Mouse (Mus musculus) hindbrain, embryonic 12.5 days (tissue): ENCODE measurements around the gene Vac14. TPM values are rescaled to one million over a fixed set of nuclear protein-coding genes. Genes with fewer than 3 reads are reported as not detected.

ENCODE experiments used
- ATAC-seq: fragments of 200-750 bp; cut with Nextera tagmentation; 2 replicates; pipeline ENCODE4 v1.8.0; 2017; ENCODE audit warnings: moderate TSS enrichment; ENCODE audit not compliant: low FRiP score
- H3K27ac ChIP-seq: fragments of 300-500 bp; sonication (generic); 2 replicates; pipeline ENCODE4 v1.5.1; 2016; ENCODE audit warnings: mild to moderate bottlenecking
- H3K27me3 ChIP-seq: fragments of 300-500 bp; sonication (generic); 2 replicates; pipeline ENCODE4 v1.6.1; 2016; ENCODE audit warnings: mild to moderate bottlenecking
- H3K36me3 ChIP-seq: fragments of 300-500 bp; sonication (generic); 2 replicates; pipeline ENCODE4 v1.6.1; 2016; ENCODE audit warnings: mild to moderate bottlenecking
- H3K4me1 ChIP-seq: fragments of 300-500 bp; sonication (generic); 2 replicates; pipeline ENCODE4 v1.6.1; 2016
- H3K4me2 ChIP-seq: fragments of 300-500 bp; sonication (generic); replicated peaks from 2 replicates; pipeline ENCODE4 v1.6.1; 2016; ENCODE audit warnings: mild to moderate bottlenecking
- H3K4me3 ChIP-seq: fragments of 300-500 bp; sonication (generic); 2 replicates; pipeline ENCODE4 v1.5.1; 2016; ENCODE audit warnings: mild to moderate bottlenecking
- H3K9ac ChIP-seq: fragments of 300-500 bp; sonication (generic); 2 replicates; pipeline ENCODE4 v1.6.1; 2016; ENCODE audit warnings: mild to moderate bottlenecking, moderate library complexity
- H3K9me3 ChIP-seq: fragments of 300-500 bp; sonication (generic); replicated peaks from 2 replicates; pipeline ENCODE4 v1.6.1; 2016; ENCODE audit warnings: mild to moderate bottlenecking
- WGBS: fragments of 180-500 bp; shearing (Covaris S2); methylation state at CpG from one replicate; pipeline ENCODE4 v1.1.7; 2016; 5-methylcytosine and 5-hydroxymethylcytosine counted together
- polyA plus RNA-seq: library from polyadenylated mRNA; unstranded; fragments of >200 nt; fragmentation: Nextera tagmentation; extraction: Ambion mirVana; gene quantifications from 2 replicates; pipeline ENCODE4 v1.2.1, GENCODE M21; 2016

Gene Vac14
- polyA plus RNA-seq, 1 experiment from 2014 or later, result 29.7 TPM

- Histone ChIP-seq H3K27me3 (no peaks in the 10 kb centered on the region), H3K27ac (no peak overlapping the region; the same call in 1 of the 2 replicates), H3K4me3 (no peak overlapping the region), H3K36me3 (peaks cover 42% of the 10 kb centered on the region), H3K4me1 (no peaks in the 10 kb centered on the region), H3K4me2 (no peak overlapping the region), H3K9me3 (no peaks in the 10 kb centered on the region), H3K9ac (no peak overlapping the region)
- 84% methylated on average over 6 of the region's 6 CpGs for WGBS
- no peak for ATAC-seq
Observed at GRCm38 (mm10) chr8:110671309-110671708, 52.9 kb downstream of the Vac14 start.

DNA sequence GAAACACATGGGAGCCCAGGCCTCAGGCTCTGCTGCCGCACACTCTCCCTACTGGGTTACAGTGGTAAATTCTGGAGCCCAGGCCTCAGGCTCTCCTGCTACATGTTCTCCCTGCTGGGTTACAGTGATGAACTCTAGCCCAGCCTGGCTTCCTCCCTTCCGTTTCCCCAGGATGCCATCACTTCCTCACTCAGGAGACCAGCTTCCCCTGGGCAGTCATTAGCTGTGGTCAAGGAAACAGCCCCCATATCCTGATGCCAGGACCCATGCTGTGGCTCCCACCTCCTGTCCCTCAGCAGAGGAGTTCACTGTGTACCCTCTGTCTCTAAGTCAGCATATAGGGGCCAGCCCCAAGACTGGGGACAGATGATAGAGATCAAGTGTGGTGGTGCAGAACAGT lies 53.7 kb downstream of the Vac14 start:
- Histone ChIP-seq H3K27me3 (no peaks in the 10 kb centered on the region), H3K4me1 (no peaks in the 10 kb centered on the region), H3K27ac (no peak overlapping the region), H3K9ac (no peak overlapping the region), H3K9me3 (no peaks in the 10 kb centered on the region), H3K36me3 (peaks cover 46% of the 10 kb centered on the region), H3K4me3 (no peak overlapping the region), H3K4me2 (no peak overlapping the region)
- ATAC-seq, result no peak
- 66% methylated on average over 2 of the region's 2 CpGs for WGBS

DNA sequence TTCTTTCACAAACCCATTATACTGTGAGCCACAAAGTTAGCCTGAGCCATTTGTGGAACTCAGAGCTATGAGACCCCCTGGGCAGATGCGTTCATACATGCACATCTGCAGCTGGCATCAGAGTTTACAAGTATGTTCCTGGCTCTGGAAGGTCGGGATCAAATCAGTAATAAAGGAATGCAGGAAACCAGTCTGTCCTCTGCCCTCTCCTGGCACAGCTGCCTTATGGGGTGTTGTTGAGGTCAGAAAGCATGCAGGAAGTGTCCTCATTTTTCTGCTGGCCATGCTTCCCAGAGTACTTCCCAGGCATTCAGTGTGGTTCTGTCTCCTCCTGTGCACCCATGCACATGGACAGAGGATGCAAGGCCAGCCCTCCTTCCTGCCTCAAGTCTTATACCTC lies 54.8 kb downstream of the Vac14 start:
- Histone ChIP-seq H3K27me3 (no peaks in the 10 kb centered on the region), H3K4me3 (no peak overlapping the region), H3K36me3 (peaks cover 46% of the 10 kb centered on the region), H3K9ac (no peak overlapping the region), H3K4me2 (no peak overlapping the region), H3K4me1 (no peaks in the 10 kb centered on the region), H3K27ac (no peak overlapping the region), H3K9me3 (no peaks in the 10 kb centered on the region)
- WGBS, result 77% methylated on average over 2 of the region's 2 CpGs
- no peak for ATAC-seq

GRCm38 (mm10) chr8:110674589-110674988 lies 56.2 kb downstream of the Vac14 start:
- Histone ChIP-seq H3K36me3 (peaks cover 46% of the 10 kb centered on the region), H3K9ac (no peak overlapping the region), H3K27ac (no peak overlapping the region), H3K4me1 (no peaks in the 10 kb centered on the region), H3K27me3 (no peaks in the 10 kb centered on the region), H3K4me3 (no peak overlapping the region), H3K4me2 (no peak overlapping the region), H3K9me3 (no peaks in the 10 kb centered on the region)
- WGBS, result 96% methylated on average over 1 of the region's 1 CpGs
- no peak for ATAC-seq

DNA sequence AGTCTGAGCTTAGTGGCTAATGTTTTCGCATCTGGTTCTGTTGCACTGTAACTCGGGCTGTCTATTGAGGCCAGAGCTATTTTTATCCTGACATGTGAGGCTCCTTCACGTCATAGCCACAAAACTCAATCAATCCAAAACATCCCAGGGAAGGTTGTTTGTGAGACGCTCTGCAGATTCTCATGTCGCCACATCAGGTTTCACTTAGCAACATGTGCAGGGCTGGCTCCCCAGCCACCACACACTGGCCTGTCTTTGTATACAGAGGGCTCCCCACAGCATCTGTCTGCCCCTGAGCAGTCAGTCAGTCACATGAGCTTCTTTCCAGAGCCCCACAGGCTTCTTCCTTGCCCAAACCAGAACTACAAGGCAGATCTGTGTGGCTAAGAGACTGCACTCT lies 58.3 kb downstream of the Vac14 start:
- H3K27me3 ChIP-seq, result no peaks in the 10 kb centered on the region
- no peak overlapping the region; the same call in 1 of the 2 replicates for H3K27ac ChIP-seq
- no peak overlapping the region for H3K9ac ChIP-seq
- no peaks in the 10 kb centered on the region for H3K9me3 ChIP-seq
- no peak overlapping the region for H3K4me2 ChIP-seq
- 81% methylated on average over 5 of the region's 5 CpGs for WGBS
- ATAC-seq, result no peak
- peaks cover 40% of the 10 kb centered on the region for H3K36me3 ChIP-seq
- H3K4me1 ChIP-seq, result no peaks in the 10 kb centered on the region
- no peak overlapping the region for H3K4me3 ChIP-seq

DNA sequence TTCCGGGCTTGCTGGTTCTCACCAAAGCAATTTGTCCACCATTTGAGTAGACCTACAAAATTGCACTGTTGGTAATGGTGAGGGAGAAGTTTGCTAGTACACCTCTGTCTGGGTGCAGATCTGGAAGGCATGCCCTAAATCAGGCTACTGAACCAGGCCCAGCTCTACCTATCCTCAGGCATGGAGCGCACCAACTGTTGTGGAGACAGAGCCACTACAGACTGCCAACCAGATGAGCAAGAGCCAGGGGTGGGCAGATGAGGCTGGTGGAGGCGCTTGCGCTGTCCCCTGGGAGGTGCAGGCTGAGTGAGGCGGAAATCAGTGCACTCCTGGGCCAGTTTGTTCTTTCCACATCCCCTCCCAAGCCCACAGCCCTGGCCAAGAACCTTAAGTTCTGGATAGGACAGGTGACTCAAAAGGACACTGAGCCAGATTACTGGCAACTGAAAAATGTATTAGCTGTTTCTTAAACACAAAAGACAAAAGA lies 58.8 kb downstream of the Vac14 start:
- Histone ChIP-seq H3K27ac (no peak overlapping the region; the same call in 1 of the 2 replicates), H3K36me3 (peaks cover 37% of the 10 kb centered on the region), H3K4me1 (no peaks in the 10 kb centered on the region), H3K9me3 (no peaks in the 10 kb centered on the region), H3K4me2 (no peak overlapping the region), H3K9ac (no peak overlapping the region), H3K4me3 (no peak overlapping the region), H3K27me3 (no peaks in the 10 kb centered on the region)
- ATAC-seq, result no peak
- 85% methylated on average over 5 of the region's 5 CpGs for WGBS

DNA sequence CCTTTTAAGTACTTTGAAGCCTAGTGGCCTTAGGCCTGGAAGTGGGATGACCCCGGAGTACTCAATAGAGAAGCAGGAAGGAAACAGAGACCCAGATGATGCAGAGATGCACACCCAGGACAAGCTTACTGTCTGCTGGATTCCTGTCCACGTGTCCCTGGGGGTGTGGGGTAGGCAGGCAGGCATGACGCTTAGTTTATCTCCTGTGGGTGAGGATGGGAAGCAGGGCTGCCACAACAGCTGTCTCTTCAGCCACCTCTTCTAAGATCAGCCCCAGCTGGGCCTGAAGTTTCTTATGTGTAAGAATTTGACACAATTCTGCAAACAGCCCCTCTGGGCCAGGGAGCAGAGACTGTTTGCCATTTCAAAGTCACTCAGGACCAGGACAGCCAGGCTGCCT lies 60.6 kb downstream of the Vac14 start:
- no peaks in the 10 kb centered on the region for H3K9me3 ChIP-seq
- H3K27ac ChIP-seq, result no peak overlapping the region
- no peak overlapping the region for H3K4me2 ChIP-seq
- H3K4me1 ChIP-seq, result no peaks in the 10 kb centered on the region
- no peak for ATAC-seq
- H3K9ac ChIP-seq, result no peak overlapping the region
- 83% methylated on average over 3 of the region's 3 CpGs for WGBS
- no peak overlapping the region for H3K4me3 ChIP-seq
- peaks cover 37% of the 10 kb centered on the region for H3K36me3 ChIP-seq
- no peaks in the 10 kb centered on the region for H3K27me3 ChIP-seq

DNA sequence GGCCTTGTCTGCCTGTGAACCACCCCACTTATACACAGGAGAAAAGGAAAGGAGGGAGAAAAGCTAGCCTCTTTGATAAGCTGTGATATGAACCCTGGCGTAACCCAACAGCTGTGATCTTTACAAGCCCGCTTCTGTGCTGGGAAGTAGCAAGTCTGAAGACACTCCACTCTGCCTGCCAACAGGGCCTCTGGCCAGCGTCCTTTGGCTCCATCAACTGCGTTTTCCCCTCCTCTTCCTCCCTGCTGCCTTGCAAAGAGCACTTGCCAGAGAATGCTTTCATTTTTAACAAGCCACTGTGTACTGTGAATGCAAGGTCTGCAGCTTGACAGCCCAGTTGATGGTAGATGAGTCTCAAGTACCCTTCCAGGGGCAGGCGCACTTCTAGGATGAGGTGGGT lies 69.3 kb downstream of the Vac14 start:
- ATAC-seq, result no peak

DNA sequence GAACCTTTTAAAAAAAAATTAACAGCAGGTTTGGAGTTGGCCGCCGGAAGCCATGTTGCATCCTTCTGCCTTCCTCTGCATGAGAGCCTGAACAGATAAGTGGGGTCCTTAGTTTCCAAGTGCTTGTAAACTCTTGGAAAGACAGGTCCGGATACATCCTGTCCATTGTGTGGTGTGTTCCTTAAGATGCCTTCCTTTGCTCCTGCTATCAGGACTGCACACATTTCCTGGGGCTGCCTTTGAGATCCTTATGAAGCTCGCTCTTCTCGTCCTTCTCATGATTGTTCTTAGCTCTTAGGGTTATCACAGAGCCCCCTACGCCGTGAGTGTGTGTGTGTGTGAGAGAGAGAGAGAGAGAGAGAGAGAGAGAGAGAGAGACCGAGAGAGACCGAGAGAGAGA lies 71.6 kb downstream of the Vac14 start:
- no peaks in the 10 kb centered on the region for H3K27me3 ChIP-seq
- no peak overlapping the region for H3K27ac ChIP-seq
- no peak overlapping the region for H3K4me2 ChIP-seq
- H3K36me3 ChIP-seq, result peaks cover 41% of the 10 kb centered on the region
- H3K4me1 ChIP-seq, result no peaks in the 10 kb centered on the region
- H3K9me3 ChIP-seq, result no peaks in the 10 kb centered on the region
- no peak for ATAC-seq
- no peak overlapping the region for H3K9ac ChIP-seq
- H3K4me3 ChIP-seq, result no peak overlapping the region
- 91% methylated on average over 9 of the region's 9 CpGs for WGBS

More for the DNA sequence above, 69.3 kb downstream of the Vac14 start:
- H3K9me3 ChIP-seq, result no peaks in the 10 kb centered on the region
- 88% methylated on average over 5 of the region's 5 CpGs for WGBS
- H3K4me1 ChIP-seq, result no peaks in the 10 kb centered on the region
- no peaks in the 10 kb centered on the region for H3K27me3 ChIP-seq
- no peak overlapping the region for H3K27ac ChIP-seq
- H3K9ac ChIP-seq, result no peak overlapping the region
- no peak overlapping the region for H3K4me3 ChIP-seq
- peaks cover 63% of the 10 kb centered on the region for H3K36me3 ChIP-seq
- H3K4me2 ChIP-seq, result no peak overlapping the region

DNA sequence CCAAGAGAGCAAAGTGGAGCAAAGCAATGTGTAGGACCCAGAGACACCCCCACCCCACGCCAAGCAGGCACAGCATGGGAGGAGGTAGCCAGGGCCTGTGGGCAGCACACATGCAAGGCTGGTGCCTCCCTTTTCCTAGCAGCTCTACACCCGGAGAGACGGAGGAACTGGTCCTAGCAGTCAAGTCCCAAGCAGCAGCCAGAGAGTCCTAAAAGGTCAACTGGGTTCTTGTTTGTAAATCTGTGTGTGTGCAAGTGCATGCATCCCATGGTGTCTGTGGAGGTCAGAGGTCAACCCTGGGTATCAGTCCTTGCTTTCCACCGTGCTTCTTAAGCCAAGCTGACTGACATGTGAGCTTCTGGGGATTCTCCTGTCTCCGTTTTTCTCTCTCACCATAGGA lies 75.8 kb downstream of the Vac14 start:
- Histone ChIP-seq H3K4me1 (peaks cover 13% of the 10 kb centered on the region; the same call in 1 of the 2 replicates), H3K36me3 (peaks cover 11% of the 10 kb centered on the region; the same call in 1 of the 2 replicates), H3K4me3 (no peak overlapping the region), H3K4me2 (no peak overlapping the region), H3K9ac (no peak overlapping the region), H3K9me3 (no peaks in the 10 kb centered on the region), H3K27me3 (no peaks in the 10 kb centered on the region), H3K27ac (no peak overlapping the region)
- no peak for ATAC-seq
- WGBS, result 67% methylated on average over 5 of the region's 5 CpGs

GRCm38 (mm10) chr8:110694826-110695225 lies 76.4 kb downstream of the Vac14 start:
- Histone ChIP-seq H3K36me3 (peaks cover 10% of the 10 kb centered on the region; the same call in 1 of the 2 replicates), H3K9me3 (no peaks in the 10 kb centered on the region), H3K9ac (no peak overlapping the region), H3K4me2 (no peak overlapping the region), H3K4me3 (no peak overlapping the region), H3K4me1 (peaks cover 13% of the 10 kb centered on the region; the same call in 1 of the 2 replicates), H3K27me3 (no peaks in the 10 kb centered on the region), H3K27ac (no peak overlapping the region)
- ATAC-seq, result no peak
- 80% methylated on average over 4 of the region's 4 CpGs for WGBS

GRCm38 (mm10) chr8:110695431-110695830 lies 77.0 kb downstream of the Vac14 start:
- Histone ChIP-seq H3K36me3 (peaks cover 6% of the 10 kb centered on the region; the same call in 1 of the 2 replicates), H3K4me2 (no peak overlapping the region), H3K27me3 (no peaks in the 10 kb centered on the region), H3K4me1 (peaks cover 13% of the 10 kb centered on the region; the same call in 1 of the 2 replicates), H3K4me3 (no peak overlapping the region), H3K9ac (no peak overlapping the region), H3K9me3 (no peaks in the 10 kb centered on the region), H3K27ac (no peak overlapping the region)
- no peak for ATAC-seq
- 85% methylated on average over 5 of the region's 5 CpGs for WGBS

- 91% methylated on average over 4 of the region's 4 CpGs for WGBS
- no peak overlapping the region for H3K9ac ChIP-seq
- H3K27me3 ChIP-seq, result no peaks in the 10 kb centered on the region
- H3K4me1 ChIP-seq, result peaks cover 13% of the 10 kb centered on the region; the same call in 1 of the 2 replicates
- H3K4me3 ChIP-seq, result no peak overlapping the region
- no peaks in the 10 kb centered on the region for H3K9me3 ChIP-seq
- H3K36me3 ChIP-seq, result no peaks in the 10 kb centered on the region; the same call in 1 of the 2 replicates
- H3K27ac ChIP-seq, result no peak overlapping the region
- no peak overlapping the region for H3K4me2 ChIP-seq
- no peak for ATAC-seq
Observed at GRCm38 (mm10) chr8:110696051-110696450, 77.7 kb downstream of the Vac14 start.
